Mouse (Mus musculus) thymus, adult 2 months (tissue): Measurements from ENCODE around the gene Fblim1. TPM values are rescaled to one million over a fixed set of nuclear protein-coding genes. Genes with fewer than 3 reads are reported as not detected.

Experiments
- DNase-seq: peaks from one replicate; pipeline ENCODE4 v3.0.0; 2021
- H3K27ac ChIP-seq: fragments of 200-500 bp; 2 replicates; pipeline ENCODE4 v1.5.1; 2012; ENCODE audit warnings: low read length, control low read depth; ENCODE audit not compliant: control insufficient read depth, insufficient read depth
- H3K27me3 ChIP-seq: fragments of 200-500 bp; 2 replicates; pipeline ENCODE4 v1.6.1; 2012; ENCODE audit warnings: mild to moderate bottlenecking, low read length, moderate library complexity, mixed read lengths; ENCODE audit not compliant: control insufficient read depth, insufficient read depth
- H3K36me3 ChIP-seq: fragments of 200-500 bp; 2 replicates; pipeline ENCODE4 v1.6.1; 2012; ENCODE audit warnings: mild to moderate bottlenecking, low read length, moderate library complexity; ENCODE audit not compliant: control insufficient read depth, insufficient read depth
- H3K4me1 ChIP-seq: fragments of 200-500 bp; replicated peaks from 2 replicates; pipeline ENCODE4 v1.6.1; 2012; ENCODE audit warnings: low read length; ENCODE audit not compliant: control insufficient read depth, insufficient read depth
- H3K4me3 ChIP-seq: fragments of 200-500 bp; 2 replicates; pipeline ENCODE4 v1.5.1; 2012; ENCODE audit warnings: mild to moderate bottlenecking, low read length, control low read depth, moderate library complexity; ENCODE audit not compliant: control insufficient read depth, insufficient read depth
- CTCF ChIP-seq: fragments of 200-500 bp; IDR thresholded peaks from 2 replicates; pipeline ENCODE4 v1.5.1; 2012; ENCODE audit warnings: mild to moderate bottlenecking, control low read depth, low read length, moderate library complexity, borderline replicate concordance; ENCODE audit not compliant: control insufficient read depth, poor library complexity, insufficient read depth; ENCODE audit errors: extremely low read depth
- POLR2A ChIP-seq: fragments of 200-500 bp; IDR thresholded peaks from 2 replicates; pipeline ENCODE4 v1.6.1; 2012; ENCODE audit warnings: mild to moderate bottlenecking, low read length, control low read depth, moderate library complexity; ENCODE audit not compliant: control insufficient read depth, poor library complexity, insufficient read depth; ENCODE audit errors: extremely low read depth
- WGBS: fragments of 180-500 bp; shearing (Covaris S2); methylation state at CpG from one replicate; pipeline ENCODE4 v1.1.7; 2018; 5-methylcytosine and 5-hydroxymethylcytosine counted together
- polyA plus RNA-seq: library from polyadenylated mRNA; depleted of rRNA; stranded (reverse); fragments of >200 nt; gene quantifications from 2 replicates; pipeline ENCODE4 v1.2.3, GENCODE M21; 2012

Gene Fblim1
- polyA plus RNA-seq, 1 experiment, result 16.2 TPM

DNA sequence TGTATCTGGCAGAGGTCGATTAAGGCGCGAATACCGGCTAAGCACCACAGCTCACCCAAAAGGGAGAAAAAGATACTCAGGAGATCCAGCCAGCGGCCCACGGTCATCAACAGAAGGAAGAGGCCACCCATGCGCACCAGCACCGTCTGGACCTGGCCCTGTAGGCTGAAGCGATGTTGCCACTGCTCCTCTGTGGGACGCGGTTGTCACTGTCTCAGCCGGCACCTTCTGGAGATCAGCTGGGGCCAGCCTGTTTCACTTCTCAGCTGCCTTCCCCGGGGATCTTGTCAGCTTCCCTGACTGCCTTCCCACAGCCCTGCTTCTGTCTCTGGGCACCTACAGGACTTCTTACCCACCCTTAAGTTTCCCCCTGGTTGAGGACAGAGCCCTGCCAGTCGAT lies 9.1 kb upstream of the Fblim1 start:
- DNase-seq, result no peak
- Histone ChIP-seq H3K27me3 (no peaks in the 10 kb centered on the region), H3K27ac (no peak overlapping the region), H3K36me3 (no peaks in the 10 kb centered on the region), H3K4me1 (peaks cover 15% of the 10 kb centered on the region), H3K4me3 (no peak overlapping the region)
- TF ChIP-seq CTCF, result no peak
- no peak for TF ChIP-seq POLR2A
- 91% methylated on average over 14 of the region's 14 CpGs for WGBS

DNA sequence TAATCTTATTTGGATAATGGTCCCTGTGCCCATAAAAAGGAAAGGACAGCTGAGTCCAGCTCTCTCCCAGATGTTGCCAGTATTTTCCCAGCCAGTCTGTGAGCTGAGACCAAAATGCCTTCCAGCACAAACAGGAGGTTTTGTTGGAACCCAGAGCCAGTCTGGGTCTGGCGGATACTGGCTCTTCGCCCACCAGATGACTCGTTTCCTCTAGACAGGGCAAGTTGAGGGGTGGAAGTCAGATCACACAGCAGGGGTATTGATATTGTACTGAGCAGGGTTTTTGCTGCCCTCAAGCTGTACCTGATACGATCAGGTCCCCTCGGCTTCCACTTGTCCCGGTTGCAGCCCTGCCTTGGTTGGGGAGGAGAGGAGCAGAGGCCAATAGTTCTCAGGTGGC lies 3.6 kb upstream of the Fblim1 start:
- TF ChIP-seq POLR2A (no peak), CTCF (no peak)
- Histone ChIP-seq H3K4me1 (no peaks in the 10 kb centered on the region), H3K4me3 (no peak overlapping the region), H3K36me3 (no peaks in the 10 kb centered on the region), H3K27ac (no peak overlapping the region), H3K27me3 (no peaks in the 10 kb centered on the region)
- WGBS, result 82% methylated on average over 6 of the region's 6 CpGs
- DNase-seq, result no peak

- DNase-seq, result no peak
- Histone ChIP-seq H3K36me3 (no peaks in the 10 kb centered on the region), H3K27me3 (no peaks in the 10 kb centered on the region), H3K4me1 (no peaks in the 10 kb centered on the region), H3K27ac (no peak overlapping the region), H3K4me3 (no peak overlapping the region)
- TF ChIP-seq POLR2A, result no peak
- 94% methylated on average over 5 of the region's 5 CpGs for WGBS
These were observed 475 bp downstream of the Fblim1 start for GRCm38 (mm10) chr4:141605421-141605820.

DNA sequence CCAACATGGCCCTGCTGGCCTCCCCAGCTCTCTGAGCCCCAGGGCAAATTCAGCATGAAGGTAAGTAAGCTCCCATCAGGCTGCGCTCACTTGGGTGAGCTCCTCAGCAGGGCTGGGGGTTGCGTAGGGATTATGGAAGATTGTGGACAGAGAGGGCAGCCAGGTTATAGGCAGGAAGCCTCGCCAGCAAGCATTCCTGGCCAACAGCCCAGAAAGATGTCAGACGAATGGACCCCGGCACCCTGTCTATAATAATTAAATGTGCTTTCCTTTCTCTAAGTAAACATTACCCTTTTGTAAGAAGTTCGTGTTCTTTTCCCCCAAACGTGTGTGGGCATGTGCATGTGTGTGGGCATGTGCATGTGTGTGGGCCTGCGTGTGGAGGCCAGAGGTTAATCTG lies 1.4 kb downstream of the Fblim1 start:
- Histone ChIP-seq H3K27me3 (no peaks in the 10 kb centered on the region), H3K27ac (no peak overlapping the region), H3K4me3 (no peak overlapping the region), H3K36me3 (no peaks in the 10 kb centered on the region), H3K4me1 (no peaks in the 10 kb centered on the region)
- TF ChIP-seq CTCF (no peak), POLR2A (no peak)
- no peak for DNase-seq
- WGBS, result 94% methylated on average over 8 of the region's 8 CpGs

DNA sequence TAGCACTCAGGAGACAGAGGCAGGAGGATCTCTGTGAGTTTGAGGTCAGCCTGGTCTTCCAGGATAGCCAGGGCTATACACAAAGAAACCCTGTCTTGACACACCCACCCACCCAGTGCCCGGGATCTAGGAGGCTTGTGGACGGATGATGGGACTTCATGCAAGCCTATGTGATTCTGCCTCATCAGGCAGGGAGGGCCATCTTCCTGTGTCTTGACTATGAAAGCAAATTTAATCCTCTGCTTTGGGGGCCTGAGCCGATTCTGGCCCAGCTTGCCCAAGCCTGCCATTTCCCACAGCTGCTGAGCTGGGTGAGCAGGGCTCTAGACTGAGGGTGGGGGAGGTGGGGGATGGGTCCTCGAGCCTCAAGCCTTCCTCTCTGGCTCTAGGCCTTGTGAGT lies 2.0 kb downstream of the Fblim1 start:
- 82% methylated on average over 4 of the region's 4 CpGs for WGBS
- Histone ChIP-seq H3K36me3 (no peaks in the 10 kb centered on the region), H3K4me1 (no peaks in the 10 kb centered on the region), H3K4me3 (no peak overlapping the region), H3K27me3 (peaks cover 3% of the 10 kb centered on the region; the same call in 1 of the 2 replicates), H3K27ac (no peak overlapping the region)
- DNase-seq, result no peak
- TF ChIP-seq POLR2A, result no peak
- TF ChIP-seq CTCF, result no peak

DNA sequence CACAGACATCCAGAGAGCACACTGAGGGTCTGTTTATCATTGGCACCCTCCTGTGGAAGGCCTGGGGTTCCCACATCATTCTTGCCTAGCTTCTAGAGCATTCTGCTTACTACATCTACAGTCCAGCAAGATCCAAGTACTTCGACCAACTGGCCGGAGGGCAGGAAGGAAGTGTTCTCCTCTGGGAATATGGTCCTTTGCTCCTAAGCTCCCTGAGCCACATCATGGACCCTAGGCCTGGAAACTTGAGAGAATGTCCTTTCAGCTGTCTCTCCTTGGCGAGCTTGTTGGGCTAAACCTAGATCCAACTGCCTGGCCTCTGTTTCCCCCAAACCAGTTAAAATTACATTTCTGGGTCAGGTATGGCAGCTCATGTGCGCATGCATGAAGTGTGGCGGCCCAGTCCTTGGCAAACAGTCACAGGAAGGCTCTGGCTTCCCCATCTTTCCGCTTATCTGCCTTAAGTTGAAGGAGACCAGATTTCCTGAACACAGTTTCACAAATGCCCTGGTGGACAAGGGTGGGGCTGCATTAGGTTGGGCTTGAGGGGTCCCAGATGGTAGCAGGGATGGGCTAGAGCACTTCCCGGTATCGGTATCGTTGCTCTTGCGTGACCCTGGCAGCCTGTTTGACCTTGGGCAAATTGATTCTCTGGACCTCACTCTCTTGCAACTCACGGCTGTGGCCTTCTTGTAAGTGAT lies 3.2 kb downstream of the Fblim1 start:
- Histone ChIP-seq H3K36me3 (no peaks in the 10 kb centered on the region), H3K4me1 (no peaks in the 10 kb centered on the region), H3K27ac (no peak overlapping the region), H3K4me3 (no peak overlapping the region), H3K27me3 (peaks cover 5% of the 10 kb centered on the region; the same call in 1 of the 2 replicates)
- no peak for TF ChIP-seq CTCF
- no peak for TF ChIP-seq POLR2A
- WGBS, result 90% methylated on average over 11 of the region's 11 CpGs
- no peak for DNase-seq

DNA sequence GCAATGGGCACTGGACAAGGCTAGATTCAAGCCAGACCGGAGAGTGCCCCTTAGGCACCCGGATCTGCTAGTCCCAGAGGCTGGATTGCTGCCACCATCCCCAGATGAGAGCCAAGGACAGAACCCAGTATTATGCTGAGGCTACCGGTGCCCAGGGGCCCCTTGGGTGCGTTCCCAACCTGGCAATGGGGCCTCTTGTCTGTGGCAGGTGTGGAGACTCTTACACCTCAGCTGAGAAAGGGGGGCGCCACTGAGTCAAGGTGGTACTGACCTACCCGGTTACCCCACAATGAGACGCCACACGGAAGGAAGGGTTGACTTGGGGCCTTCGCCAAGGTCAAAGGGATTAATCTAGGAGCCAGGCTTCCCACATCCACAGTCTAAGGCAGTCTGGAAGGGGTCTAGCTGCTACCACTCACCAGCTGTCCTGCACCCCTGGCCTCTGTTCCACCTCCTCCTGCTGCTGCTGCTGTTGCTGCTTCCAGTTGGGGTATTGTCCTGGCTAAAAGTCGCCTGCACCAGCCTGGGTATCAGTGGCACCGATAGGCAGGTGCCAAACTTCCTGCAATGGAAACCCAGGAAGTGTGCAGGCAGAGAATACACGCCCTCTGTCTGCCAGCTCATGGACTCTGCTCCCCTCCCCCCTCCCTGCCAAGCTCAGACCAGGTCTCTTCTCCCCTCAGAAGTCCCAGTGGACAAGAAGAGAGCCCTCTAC lies 4.6 kb downstream of the Fblim1 start:
- Histone ChIP-seq H3K36me3 (no peaks in the 10 kb centered on the region), H3K4me1 (no peaks in the 10 kb centered on the region), H3K4me3 (no peak overlapping the region), H3K27me3 (peaks cover 5% of the 10 kb centered on the region; the same call in 1 of the 2 replicates), H3K27ac (no peak overlapping the region)
- no peak for TF ChIP-seq CTCF
- TF ChIP-seq POLR2A, result no peak
- WGBS, result 78% methylated on average over 12 of the region's 12 CpGs
- no peak for DNase-seq
